Mouse (Mus musculus): ENCODE measurements at regions not wholly inside any gene's neighbourhood (a gene's known extent, or its start where the extent isn't known, plus 50 kb on each side); places are given as distances from the start of the nearest gene placed in this dataset.

DNA sequence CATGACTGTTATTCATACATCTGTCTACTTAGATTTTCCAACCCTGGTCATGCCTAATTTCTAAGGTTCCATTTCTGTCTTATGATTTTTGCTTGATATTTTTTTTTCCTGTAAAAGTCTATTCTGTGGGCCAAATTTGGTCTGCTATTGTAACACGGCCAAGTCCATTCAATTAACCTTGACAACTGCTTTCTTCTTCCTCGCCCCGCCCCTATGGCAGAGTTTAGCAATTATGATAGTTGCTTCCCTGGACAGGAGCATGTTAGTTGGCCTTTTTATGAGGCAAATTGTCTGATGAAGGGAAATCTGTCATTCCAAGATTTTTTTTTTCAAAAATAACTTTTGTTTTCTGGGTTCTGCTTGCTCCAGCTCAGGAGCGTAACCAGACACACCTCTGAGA, 160.7 kb upstream of the Fst start:
- TF ChIP-seq POLR2A (IDR thresholded peaks at IDR 0.05; ENCODE audit: insufficient read depth, low read length) = no peak
- TF ChIP-seq EP300 (IDR thresholded peaks at IDR 0.05; ENCODE audit: insufficient read depth, low read depth, low read length) = no peak
